Mouse (Mus musculus): ENCODE measurements around the gene Cux1.

DNA sequence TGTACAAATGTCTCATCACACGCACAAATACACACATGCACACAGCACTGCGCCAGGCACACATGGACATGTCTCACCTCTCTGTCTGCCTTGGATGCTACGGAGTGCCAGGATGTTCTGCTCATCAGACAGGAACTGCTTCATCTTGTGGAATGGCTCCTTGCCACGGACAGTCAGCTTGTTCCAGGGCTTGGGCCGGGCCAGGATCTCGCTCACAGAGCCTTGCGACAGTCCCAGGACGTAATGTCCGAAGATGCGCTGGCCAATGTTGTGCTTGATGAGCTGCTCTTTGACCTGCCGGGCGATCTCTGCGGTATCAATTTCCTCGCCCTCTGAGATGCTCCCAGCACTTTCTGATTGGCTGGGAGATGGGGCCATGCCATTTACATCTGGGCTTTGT is 254.7 kb downstream of the Cux1 start:
- TF ChIP-seq POLR2A (IDR thresholded peaks at IDR 0.05; ENCODE audit: control insufficient read depth, extremely low read depth, insufficient read depth, low read length, poor library complexity) (no peak), CTCF (IDR thresholded peaks at IDR 0.05; ENCODE audit: borderline replicate concordance, control insufficient read depth, extremely low read depth, insufficient read depth, low read length, poor library complexity) (no peak)
